Mouse (Mus musculus) forebrain, embryonic 11.5 days (tissue): Measurements from ENCODE around the gene Selenov. TPM values are rescaled to one million over a fixed set of nuclear protein-coding genes. Genes with fewer than 3 reads are reported as not detected.

Source experiments
- ATAC-seq: fragments of 200-750 bp; cut with Nextera tagmentation; replicated peaks from 2 replicates; pipeline ENCODE4 v1.8.0; 2017; ENCODE audit warnings: moderate TSS enrichment; ENCODE audit not compliant: low FRiP score
- DNase-seq: peaks from one replicate; pipeline ENCODE4 v3.0.0-alpha.2; 2017; ENCODE audit warnings: low spot score
- H3K27ac ChIP-seq: fragments of 300-500 bp; sonication (generic); 2 replicates; pipeline ENCODE4 v1.5.1; 2014; ENCODE audit warnings: low read depth, low read length
- H3K27me3 ChIP-seq: fragments of 300-500 bp; sonication (generic); 2 replicates; pipeline ENCODE4 v1.6.1; 2014; ENCODE audit warnings: mild to moderate bottlenecking, low read length, mixed read lengths; ENCODE audit not compliant: control insufficient read depth, insufficient read depth
- H3K36me3 ChIP-seq: fragments of 300-500 bp; sonication (generic); 2 replicates; pipeline ENCODE4 v1.6.1; 2014; ENCODE audit warnings: mild to moderate bottlenecking, low read length, moderate library complexity, mixed read lengths; ENCODE audit not compliant: control insufficient read depth, insufficient read depth
- H3K4me1 ChIP-seq: fragments of 300-500 bp; sonication (generic); replicated peaks from 2 replicates; pipeline ENCODE4 v1.6.1; 2014; ENCODE audit warnings: low read length, mixed read lengths; ENCODE audit not compliant: control insufficient read depth, insufficient read depth
- H3K4me2 ChIP-seq: fragments of 300-500 bp; sonication (generic); 2 replicates; pipeline ENCODE4 v1.6.1; 2014; ENCODE audit warnings: low read depth, mild to moderate bottlenecking, low read length, moderate library complexity, mixed read lengths; ENCODE audit not compliant: severe bottlenecking
- H3K4me3 ChIP-seq: fragments of 300-500 bp; sonication (generic); 2 replicates; pipeline ENCODE4 v1.5.1; 2014; ENCODE audit warnings: low read depth, low read length
- H3K9ac ChIP-seq: fragments of 300-500 bp; sonication (generic); 2 replicates; pipeline ENCODE4 v1.6.1; 2014; ENCODE audit warnings: low read length
- H3K9me3 ChIP-seq: fragments of 300-500 bp; sonication (generic); 2 replicates; pipeline ENCODE4 v1.6.1; 2016; ENCODE audit warnings: low read length, mixed read lengths; ENCODE audit not compliant: control insufficient read depth
- WGBS: fragments of 180-500 bp; shearing (Covaris S2); extraction: QIAGEN DNeasy Blood & Tissue Kit; methylation state at CpG from one replicate; pipeline ENCODE4 v1.1.7; 2014; 5-methylcytosine and 5-hydroxymethylcytosine counted together
- polyA plus RNA-seq: library from polyadenylated mRNA; unstranded; fragments of >200 nt; fragmentation: Nextera tagmentation; extraction: Ambion mirVana; gene quantifications from 2 replicates; pipeline ENCODE4 v1.2.1, GENCODE M21; 2014

The Selenov gene
- 0.24 TPM in 1 of 2 replicates, not detected in the other for polyA plus RNA-seq

- Histone ChIP-seq H3K4me1 (peaks cover 6% of the 10 kb centered on the region), H3K4me3 (peak within 1 kb of the TSS; percentile 19), H3K27me3 (peaks cover 61% of the 10 kb centered on the region), H3K4me2 (peak within 1 kb of the TSS; percentile 45), H3K9me3 (no peaks in the 10 kb centered on the region), H3K9ac (peak within 1 kb of the TSS; percentile 39), H3K27ac (no peak within 1 kb of the TSS), H3K36me3 (no peaks in the 10 kb centered on the region)
- peak; percentile 51 for ATAC-seq
- peak; percentile 65 for DNase-seq
- 1% methylated on average over 52 of the region's 52 CpGs for WGBS
Measured at GRCm38 (mm10) chr7:28290638-28291590, at the start of gene Selenov. Selenov (minus strand) TSS chr7:28291186.

DNA sequence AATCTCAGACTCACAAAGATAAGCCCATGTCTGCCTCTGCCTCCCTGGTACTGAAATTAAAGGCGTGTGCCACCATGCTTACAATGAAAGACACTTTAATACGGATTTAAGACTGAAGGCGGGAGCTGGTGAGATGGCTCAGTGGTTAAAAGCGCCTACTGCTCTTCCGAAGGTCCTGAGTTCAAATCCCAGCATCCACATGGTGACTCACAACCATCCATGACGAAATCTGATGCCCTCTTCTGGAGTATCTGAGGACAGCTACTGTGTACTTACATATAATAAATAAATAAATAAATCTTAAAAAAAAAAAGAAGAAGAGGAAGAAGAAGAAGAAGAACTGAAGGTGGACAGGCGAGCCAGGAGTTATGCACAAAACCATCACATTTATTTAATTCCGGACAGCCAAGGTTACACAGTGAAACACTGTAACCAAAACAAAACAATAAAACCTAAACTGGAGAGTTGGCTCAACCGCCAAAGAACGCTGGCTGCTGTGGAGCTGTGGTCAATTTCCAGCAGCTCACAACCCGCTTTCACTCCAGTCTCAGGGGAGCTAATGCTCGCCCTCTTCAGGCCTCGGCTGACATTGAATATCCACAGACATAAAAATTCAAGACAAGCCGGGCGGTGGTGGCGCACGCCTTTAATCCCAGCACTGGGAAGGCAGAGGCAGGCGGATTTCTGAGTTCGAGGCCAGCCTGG lies 48.4 kb upstream of the Selenov start:
- no peaks in the 10 kb centered on the region for H3K9me3 ChIP-seq
- no peaks in the 10 kb centered on the region for H3K27me3 ChIP-seq
- 84% methylated on average over 19 of the region's 19 CpGs for WGBS
- peak overlapping the region; percentile 99 for H3K4me3 ChIP-seq
- no peak for DNase-seq
- H3K4me2 ChIP-seq: peak overlapping the region; percentile 60
- H3K27ac ChIP-seq: peak overlapping the region; percentile 54; the same call in 1 of the 2 replicates
- peaks cover 2% of the 10 kb centered on the region; the same call in 1 of the 2 replicates for H3K4me1 ChIP-seq
- no peaks in the 10 kb centered on the region; the same call in 1 of the 2 replicates for H3K36me3 ChIP-seq
- ATAC-seq: no peak; the same call in 1 of the 2 replicates
- peak overlapping the region; percentile 95 for H3K9ac ChIP-seq

DNA sequence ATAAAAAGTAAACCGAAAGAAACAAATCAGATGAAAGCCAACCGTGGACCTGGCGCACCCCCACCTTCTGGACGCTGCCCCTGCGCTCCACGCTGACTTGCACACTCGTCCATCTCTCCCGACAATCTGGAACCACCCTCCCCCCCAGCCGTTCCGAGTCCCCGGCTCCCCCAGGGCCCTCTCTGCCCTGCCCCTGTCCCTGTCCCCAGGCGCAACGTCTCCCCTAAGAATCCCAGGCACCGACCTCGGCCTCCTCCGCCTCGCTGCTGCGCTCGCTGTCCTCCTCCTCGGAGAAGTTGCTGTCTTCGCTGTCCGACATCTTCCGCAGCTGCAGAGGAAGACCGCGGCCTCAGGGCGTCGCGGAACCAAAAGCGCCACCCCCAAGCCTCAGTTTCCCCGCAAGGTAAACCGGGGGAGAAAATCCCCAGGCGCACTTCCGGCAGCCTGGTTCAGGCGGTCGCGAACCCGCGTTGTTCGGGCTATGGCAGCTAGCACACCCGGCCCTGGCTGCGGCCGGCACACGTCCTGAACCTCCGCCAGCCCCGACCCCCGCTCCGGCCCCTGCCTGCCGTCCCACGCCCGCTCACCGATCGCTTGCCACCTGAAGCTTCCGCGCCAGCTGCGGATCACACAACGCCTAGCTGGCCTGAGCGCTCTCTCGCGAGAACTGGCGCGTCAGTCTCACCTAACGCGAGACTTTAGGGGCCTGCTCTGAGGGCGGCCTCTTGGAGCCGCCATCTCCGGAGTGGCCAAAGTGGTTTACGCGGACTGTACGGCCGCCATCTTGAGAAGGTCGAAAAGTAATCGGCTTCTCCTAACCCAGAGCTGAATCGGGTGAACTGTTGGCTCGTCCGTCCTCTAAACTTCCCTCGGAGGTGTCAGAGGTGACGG lies 47.4 kb upstream of the Selenov start, which contains the start of gene Supt5:
TSS of gene Supt5 (minus strand) at position 639 of the 891 bp plus-strand sequence.
- under 1% methylated on average over 77 of the region's 77 CpGs for WGBS
- Histone ChIP-seq H3K27ac (peak within 1 kb of the TSS; percentile 54), H3K4me1 (peaks cover 2% of the 10 kb centered on the region; the same call in 1 of the 2 replicates), H3K4me3 (peak within 1 kb of the TSS; percentile 99), H3K9me3 (no peaks in the 10 kb centered on the region), H3K4me2 (peak within 1 kb of the TSS; percentile 80), H3K9ac (peak within 1 kb of the TSS; percentile 95), H3K27me3 (no peaks in the 10 kb centered on the region), H3K36me3 (no peaks in the 10 kb centered on the region; the same call in 1 of the 2 replicates)
- peak; percentile 97 for DNase-seq
- ATAC-seq: peak; percentile 98

DNA sequence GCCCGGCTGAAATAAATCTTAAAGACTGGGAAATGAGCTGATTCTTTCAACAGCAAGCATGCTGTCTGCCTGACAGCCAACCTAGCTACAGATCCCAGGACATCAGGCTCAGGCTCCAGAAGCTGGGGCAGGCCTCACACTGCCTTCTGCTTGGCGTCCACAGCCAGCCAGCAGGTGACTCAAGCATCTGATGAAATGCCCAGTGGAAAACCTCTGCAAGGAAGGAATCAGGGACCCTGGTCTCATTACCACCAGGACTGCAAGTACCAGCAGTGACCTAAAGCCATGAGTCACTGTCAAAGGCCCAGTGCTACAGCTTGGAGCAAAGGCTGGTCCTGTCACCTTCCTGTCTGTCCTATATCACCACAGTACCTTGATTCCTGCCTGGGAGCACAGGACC lies 44.5 kb upstream of the Selenov start:
- Histone ChIP-seq H3K4me1 (peaks cover 2% of the 10 kb centered on the region; the same call in 1 of the 2 replicates), H3K36me3 (no peaks in the 10 kb centered on the region; the same call in 1 of the 2 replicates), H3K27ac (no peak overlapping the region), H3K4me2 (no peak overlapping the region), H3K9ac (no peak overlapping the region), H3K27me3 (no peaks in the 10 kb centered on the region), H3K9me3 (no peaks in the 10 kb centered on the region), H3K4me3 (no peak overlapping the region)
- no peak for DNase-seq
- no peak for ATAC-seq
- whole genome bisulfite sequencing: 95% methylated on average over 2 of the region's 2 CpGs

GRCm38 (mm10) chr7:28334534-28334933 lies 43.5 kb upstream of the Selenov start:
- Histone ChIP-seq H3K36me3 (no peaks in the 10 kb centered on the region; the same call in 1 of the 2 replicates), H3K4me3 (no peak overlapping the region), H3K4me1 (peaks cover 2% of the 10 kb centered on the region; the same call in 1 of the 2 replicates), H3K27ac (no peak overlapping the region), H3K9me3 (no peaks in the 10 kb centered on the region), H3K27me3 (no peaks in the 10 kb centered on the region), H3K9ac (no peak overlapping the region), H3K4me2 (no peak overlapping the region)
- WGBS: 95% methylated on average over 4 of the region's 4 CpGs
- ATAC-seq: no peak
- no peak for DNase-seq

DNA sequence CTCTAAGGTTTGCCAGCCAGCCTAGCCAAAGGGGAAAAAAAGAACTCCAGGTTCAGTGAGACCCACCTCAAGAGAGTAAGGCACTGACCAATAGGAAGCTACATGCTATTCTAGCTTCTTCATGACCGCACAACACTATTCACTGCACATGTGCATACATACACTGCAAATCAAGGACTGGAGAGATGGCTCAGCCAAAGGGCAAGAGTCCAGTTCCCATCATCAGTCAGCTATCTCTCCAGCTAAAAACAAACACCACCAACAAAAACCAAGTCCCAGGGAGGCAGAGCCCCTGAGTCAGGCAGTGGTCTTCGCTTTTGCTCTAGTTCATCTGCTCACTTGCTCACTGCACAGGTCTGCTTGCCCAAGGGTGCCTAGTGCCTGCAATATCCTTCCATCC lies 37.3 kb upstream of the Selenov start:
- Histone ChIP-seq H3K36me3 (peaks cover 9% of the 10 kb centered on the region; the same call in 1 of the 2 replicates), H3K27me3 (no peaks in the 10 kb centered on the region), H3K9ac (no peak overlapping the region), H3K4me3 (no peak overlapping the region), H3K27ac (no peak overlapping the region), H3K4me1 (no peaks in the 10 kb centered on the region), H3K9me3 (no peaks in the 10 kb centered on the region), H3K4me2 (no peak overlapping the region)
- DNase-seq (no peak), ATAC-seq (no peak)
- WGBS: 95% methylated on average over 2 of the region's 2 CpGs

DNA sequence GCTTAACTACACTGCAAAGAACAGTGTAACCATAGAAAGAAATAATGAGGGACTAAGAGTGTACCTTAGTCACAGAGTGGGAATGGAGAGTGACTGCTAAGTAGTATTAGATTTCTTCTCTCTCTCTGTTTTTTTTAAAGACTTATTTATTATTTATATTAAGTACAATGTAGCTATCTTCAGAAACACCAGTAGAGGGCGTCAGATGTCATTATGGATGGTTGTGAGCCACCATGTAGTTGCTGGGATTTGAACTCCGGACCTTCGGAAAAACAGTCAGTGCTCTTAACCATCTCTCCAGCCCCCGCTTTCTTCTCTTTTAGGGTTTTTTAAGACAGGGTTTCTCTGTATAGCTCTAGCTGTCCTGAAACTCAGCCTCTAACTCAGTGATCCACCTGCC lies 35.5 kb upstream of the Selenov start:
- no peak for DNase-seq
- Histone ChIP-seq H3K4me2 (no peak overlapping the region), H3K4me1 (no peaks in the 10 kb centered on the region), H3K27me3 (no peaks in the 10 kb centered on the region), H3K27ac (no peak overlapping the region), H3K4me3 (no peak overlapping the region), H3K9me3 (no peaks in the 10 kb centered on the region), H3K9ac (no peak overlapping the region), H3K36me3 (peaks cover 18% of the 10 kb centered on the region)
- ATAC-seq: no peak
- 83% methylated on average over 4 of the region's 4 CpGs for WGBS
